9 mouse cellular contexts compared by ENCODE assay signal in the genomic region with DNA sequence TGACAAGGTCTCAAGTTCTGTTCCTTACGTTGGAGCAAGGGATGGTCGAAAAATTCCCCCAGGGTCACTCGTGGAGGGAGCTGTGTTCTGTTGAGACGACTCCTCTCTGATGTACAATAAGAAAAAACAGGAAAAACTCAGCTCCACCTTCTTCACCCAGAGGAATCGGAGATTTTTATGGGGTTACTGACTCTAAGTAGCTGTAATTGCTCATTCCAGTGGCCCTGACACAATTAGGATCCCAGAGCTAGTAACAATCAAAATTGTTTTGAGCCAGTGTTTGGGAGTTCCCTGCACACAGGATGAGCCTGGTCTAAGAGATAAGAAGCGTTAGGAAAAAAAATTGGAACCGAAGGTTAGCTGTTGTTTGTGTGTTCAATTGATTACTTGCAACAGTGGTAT. TPM values are rescaled to one million over a fixed set of nuclear protein-coding genes. Genes with fewer than 3 reads are reported as not detected.
DNase-seq lines count a peak whose midpoint lies in the region; ATAC-seq and TF ChIP-seq lines count a peak whose summit lies in the region.
"Had no signal": no experiment of that assay in that cellular context is flagged by ENCODE, and none has a peak within 500 bp of the region (broad histone marks: within the 10 kb centered on the region; RNA-seq: fewer than 3 reads in every experiment).

Gene Fmo1, minus strand, starts transcription at position 331 of the 402 bp plus-strand sequence.

- WGBS in forebrain, embryonic 11.5 days, result 77% methylated on average over 7 of the region's 7 CpGs
- WGBS in forebrain, embryonic 10.5 days, result 68% methylated on average over 7 of the region's 7 CpGs
- 46% methylated on average over 7 of the region's 7 CpGs for WGBS in stomach, embryonic 16.5 days

- no peak for TF ChIP-seq CTCF in Patski (IDR thresholded peaks at IDR 0.05)

- H3K27me3 ChIP-seq in forebrain, embryonic 11.5 days (ENCODE audit: control insufficient read depth, insufficient read depth, low read length), result no peaks in the 10 kb centered on the region
- no peaks in the 10 kb centered on the region for H3K27me3 ChIP-seq in forebrain, embryonic 10.5 days (ENCODE audit: poor library complexity, severe bottlenecking)
- peaks cover 11% of the 10 kb centered on the region for H3K27me3 ChIP-seq in Patski
- H3K27me3 ChIP-seq in stomach, embryonic 16.5 days (ENCODE audit: control insufficient read depth, insufficient read depth, low read length), result no peaks in the 10 kb centered on the region
- H3K27me3 ChIP-seq: megakaryocyte, embryonic 14.5 days had no signal

- no peaks in the 10 kb centered on the region for H3K4me1 ChIP-seq in forebrain, embryonic 11.5 days (replicated peaks; ENCODE audit: control insufficient read depth, insufficient read depth, low read length)
- peaks cover 17% of the 10 kb centered on the region for H3K4me1 ChIP-seq in forebrain, embryonic 10.5 days
- H3K4me1 ChIP-seq in stomach, embryonic 16.5 days (ENCODE audit: control insufficient read depth, insufficient read depth, low read length), result peaks cover under 1% of the 10 kb centered on the region; the same call in 1 of the 2 replicates
- H3K4me1 ChIP-seq: megakaryocyte, embryonic 14.5 days had no signal

- DNase-seq in forebrain, embryonic 11.5 days (ENCODE audit: low spot score), result no peak
- DNase-seq in forebrain, embryonic 10.5 days (ENCODE audit: extremely low spot score, low spot score), result no peak
- DNase-seq in Patski (ENCODE audit: low read depth, low spot score) (no peak), MN1 (ENCODE audit: low spot score) (no peak)
- no peak for DNase-seq in gastrocnemius, postnatal 36 days
- DNase-seq in left cerebral cortex, postnatal 4 days, result no peak
- no peak for DNase-seq in urinary bladder, postnatal 10 days (ENCODE audit: low spot score)

- no peak within 1 kb of the TSS for H3K27ac ChIP-seq in forebrain, embryonic 11.5 days (ENCODE audit: low read depth, low read length)
- H3K27ac ChIP-seq in forebrain, embryonic 10.5 days, result no peak within 1 kb of the TSS
- no peak within 1 kb of the TSS for H3K27ac ChIP-seq in stomach, embryonic 16.5 days (ENCODE audit: low read length)

- no peak within 1 kb of the TSS for H3K4me3 ChIP-seq in forebrain, embryonic 11.5 days (ENCODE audit: low read depth, low read length)
- no peak within 1 kb of the TSS for H3K4me3 ChIP-seq in forebrain, embryonic 10.5 days
- no peak within 1 kb of the TSS for H3K4me3 ChIP-seq in stomach, embryonic 16.5 days (replicated peaks; ENCODE audit: low read length)
- H3K4me3 ChIP-seq: megakaryocyte, embryonic 14.5 days had no signal

- POLR2A ChIA-PET in Patski (lab: Charles Lee), result no interaction called here

- H3K9me3 ChIP-seq in forebrain, embryonic 11.5 days (ENCODE audit: control insufficient read depth, low read length), result no peaks in the 10 kb centered on the region
- no peaks in the 10 kb centered on the region for H3K9me3 ChIP-seq in forebrain, embryonic 10.5 days
- H3K9me3 ChIP-seq in stomach, embryonic 16.5 days (replicated peaks; ENCODE audit: control insufficient read depth, low read length), result no peaks in the 10 kb centered on the region
- H3K9me3 ChIP-seq: megakaryocyte, embryonic 14.5 days had no signal

- H3K36me3 ChIP-seq in forebrain, embryonic 11.5 days (ENCODE audit: control insufficient read depth, insufficient read depth, low read length), result no peaks in the 10 kb centered on the region
- no peaks in the 10 kb centered on the region for H3K36me3 ChIP-seq in forebrain, embryonic 10.5 days (replicated peaks)
- no peaks in the 10 kb centered on the region for H3K36me3 ChIP-seq in stomach, embryonic 16.5 days (ENCODE audit: control insufficient read depth, insufficient read depth, low read length)

- CTCF ChIA-PET in Patski (lab: Charles Lee), result no interaction called here

- no peak within 1 kb of the TSS for H3K9ac ChIP-seq in forebrain, embryonic 11.5 days (ENCODE audit: low read length)
- no peak within 1 kb of the TSS for H3K9ac ChIP-seq in stomach, embryonic 16.5 days (ENCODE audit: low read length)

- in situ Hi-C loops in Patski (cut with MboI; ENCODE audit: low pct_unique_long_range_greater_than_20kb), result no loop called here

- ATAC-seq in forebrain, embryonic 11.5 days (replicated peaks; ENCODE audit: low FRiP score), result no peak
- ATAC-seq in Patski, result no peak
- no peak for ATAC-seq in stomach, embryonic 16.5 days (ENCODE audit: insufficient read depth, low FRiP score)

- H3K4me2 ChIP-seq in forebrain, embryonic 11.5 days (ENCODE audit: low read depth, low read length, severe bottlenecking), result no peak within 1 kb of the TSS
- H3K4me2 ChIP-seq in stomach, embryonic 16.5 days (ENCODE audit: low read depth, low read length), result no peak within 1 kb of the TSS

- intact Hi-C loops in gastrocnemius, postnatal 36 days (cut with DNase I), result no loop called here
- intact Hi-C loops in left cerebral cortex, postnatal 4 days (cut with DNase I), result no loop called here

RNA-seq across cellular contexts. Expression of gene Fmo1, which starts in this region (rescaled TPM):
- 15.3 and 19.9 TPM in 2 replicates for polyA plus RNA-seq in forebrain, embryonic 11.5 days (2014; fragmentation: Nextera tagmentation; extraction: Ambion mirVana)
- 7.2 and 8.2 TPM in 2 replicates for polyA plus RNA-seq in forebrain, embryonic 10.5 days (2016; fragmentation: Nextera tagmentation; extraction: Ambion mirVana)
- polyA plus RNA-seq in Patski (2021), result 19.1 TPM
- 10 to 100 TPM; 13.1 to 17.0 TPM for total RNA-seq in gastrocnemius, postnatal 36 days (2021)
- 10 to 100 TPM; 28.6 to 30.7 TPM for total RNA-seq in left cerebral cortex, postnatal 4 days (2021)
- polyA plus RNA-seq in stomach, embryonic 16.5 days (2015; fragmentation: Nextera tagmentation; extraction: Ambion mirVana), result 23.2 and 29.0 TPM in 2 replicates
